Mouse (Mus musculus): ENCODE measurements around the gene Ppp1r3e. TPM values are rescaled to one million over a fixed set of nuclear protein-coding genes. Genes with fewer than 3 reads are reported as not detected.

The Ppp1r3e gene
- polyA plus RNA-seq (2017; shearing (Covaris generic)), result 1 to 10 TPM in 1 of 2 experiments, not detected in 1; 1.1 TPM

DNA sequence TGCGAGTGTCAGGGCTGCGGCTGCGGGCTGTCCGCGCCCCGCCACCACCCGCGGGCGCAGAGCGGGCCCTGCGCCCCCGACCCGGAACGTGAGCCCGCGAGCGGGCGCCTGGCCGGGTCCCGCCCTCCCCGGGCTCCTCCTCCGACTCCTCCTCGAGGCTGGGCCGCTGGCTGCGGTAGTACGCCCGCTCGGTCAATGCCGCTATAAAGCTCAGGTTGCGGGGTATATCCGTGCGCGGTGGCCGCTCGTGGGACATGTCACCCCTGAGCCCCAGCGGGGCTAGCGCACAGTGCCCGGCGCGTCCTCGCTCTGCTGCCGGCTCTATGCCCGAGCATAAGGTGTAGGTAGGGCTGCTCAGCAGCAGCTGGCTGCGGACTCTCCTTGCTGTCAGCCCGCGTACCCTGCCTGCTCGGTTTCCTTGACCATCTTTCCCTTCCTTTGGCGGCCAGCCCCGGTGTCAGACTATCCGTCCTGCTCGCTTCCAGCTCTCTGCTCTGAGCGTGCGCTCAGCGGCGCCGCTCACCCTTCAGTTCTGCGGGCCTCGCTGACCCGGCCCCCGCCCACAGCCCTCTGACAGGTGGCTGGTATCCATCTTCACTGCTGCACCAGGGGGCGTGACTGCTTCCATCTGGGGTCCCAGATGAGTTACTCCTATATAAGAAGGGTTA is at the start of gene Ppp1r3e:
Ppp1r3e (minus strand) TSS at position 503 of the 668 bp plus-strand sequence.
- peak; percentile 63 for ATAC-seq

DNA sequence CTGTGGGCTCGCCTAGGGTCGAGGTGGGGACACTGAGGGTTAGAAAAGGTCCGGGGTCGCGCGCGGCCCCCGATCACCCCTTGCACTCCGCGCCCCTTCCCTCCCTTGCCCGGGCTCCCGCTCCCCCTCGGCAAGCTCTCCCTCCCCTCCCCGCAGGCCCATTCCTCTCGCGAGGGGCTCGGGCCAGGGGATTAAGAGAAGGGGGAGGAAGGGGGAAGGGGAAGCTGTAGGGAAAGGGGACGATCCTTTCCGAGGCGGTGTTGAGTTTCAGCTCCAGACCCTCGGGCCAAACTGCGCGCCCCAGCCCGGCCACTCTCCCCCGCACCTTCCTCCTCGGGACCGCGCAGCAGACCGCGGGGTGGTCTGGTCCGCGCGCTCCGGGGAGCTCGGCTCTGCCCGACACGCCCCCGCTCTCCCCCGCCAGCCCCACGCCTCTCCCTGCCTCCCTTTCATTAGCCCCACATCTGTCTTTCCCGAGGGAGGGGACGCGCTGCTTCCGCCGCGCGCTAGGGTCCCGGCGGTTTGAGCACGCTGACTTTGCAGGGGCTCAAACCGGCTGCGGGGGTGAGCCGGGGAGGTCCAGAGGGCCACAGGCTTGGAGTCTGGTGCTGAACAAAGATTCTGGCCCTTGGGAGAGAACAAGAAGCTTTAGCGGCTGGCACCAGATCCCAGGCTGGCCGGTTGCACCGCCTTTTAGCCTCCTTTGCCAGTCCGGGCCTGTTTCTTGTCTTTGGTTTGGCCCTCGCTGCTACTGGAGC is 49.2 kb upstream of the Ppp1r3e start:
- ATAC-seq, result no peak

DNA sequence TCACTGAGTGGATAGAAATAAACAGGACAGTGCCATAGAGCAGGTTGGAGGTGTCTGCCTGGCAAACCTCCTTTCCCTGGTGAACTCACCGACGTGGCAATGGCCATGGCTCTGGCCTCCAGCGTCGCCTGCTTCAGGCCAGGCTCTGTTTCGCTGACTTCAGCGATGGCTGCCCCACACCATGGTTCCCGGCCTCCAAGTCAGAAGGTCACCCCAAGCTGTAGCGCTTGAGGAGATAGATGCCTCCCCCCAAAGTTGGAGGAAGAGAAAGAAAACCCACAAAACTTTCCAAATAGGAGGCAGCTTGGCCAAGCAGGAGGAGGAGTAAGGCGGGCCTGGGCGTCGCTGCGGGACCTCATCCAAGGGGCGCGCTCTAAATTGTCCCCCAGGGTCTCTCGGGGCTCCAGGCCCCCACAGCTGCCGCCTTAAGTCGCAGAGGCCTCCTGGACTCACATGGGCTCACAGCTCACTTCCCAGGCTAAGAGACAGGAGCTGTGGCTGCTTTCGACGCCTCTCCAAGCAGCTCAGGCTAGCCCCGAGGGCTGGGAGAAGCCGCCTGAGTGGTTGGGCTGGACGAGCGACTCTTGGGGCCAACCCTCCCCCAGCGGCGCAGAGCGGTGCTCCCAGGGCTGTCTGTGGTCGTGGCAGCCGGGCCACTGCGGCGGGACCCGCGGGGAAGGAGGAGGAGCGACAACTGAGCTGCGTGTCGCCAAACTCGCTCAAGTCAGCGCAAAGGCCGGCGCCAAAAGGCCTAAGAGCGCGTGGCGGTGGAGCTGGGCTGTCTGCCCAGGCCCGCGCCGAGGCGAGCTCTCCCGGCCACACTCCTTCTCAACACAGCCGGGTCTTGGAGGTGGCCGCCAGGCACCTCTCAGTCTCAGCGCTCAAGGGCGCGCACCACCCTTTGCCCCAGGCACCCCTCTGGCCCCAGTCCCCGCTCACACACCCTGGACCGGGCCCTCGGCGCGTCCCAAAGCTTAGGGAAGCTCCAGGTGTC is 48.3 kb upstream of the Ppp1r3e start, which contains the start of gene Efs:
Efs (minus strand) TSS at position 778 of the 994 bp plus-strand sequence.
- no peak for ATAC-seq

DNA sequence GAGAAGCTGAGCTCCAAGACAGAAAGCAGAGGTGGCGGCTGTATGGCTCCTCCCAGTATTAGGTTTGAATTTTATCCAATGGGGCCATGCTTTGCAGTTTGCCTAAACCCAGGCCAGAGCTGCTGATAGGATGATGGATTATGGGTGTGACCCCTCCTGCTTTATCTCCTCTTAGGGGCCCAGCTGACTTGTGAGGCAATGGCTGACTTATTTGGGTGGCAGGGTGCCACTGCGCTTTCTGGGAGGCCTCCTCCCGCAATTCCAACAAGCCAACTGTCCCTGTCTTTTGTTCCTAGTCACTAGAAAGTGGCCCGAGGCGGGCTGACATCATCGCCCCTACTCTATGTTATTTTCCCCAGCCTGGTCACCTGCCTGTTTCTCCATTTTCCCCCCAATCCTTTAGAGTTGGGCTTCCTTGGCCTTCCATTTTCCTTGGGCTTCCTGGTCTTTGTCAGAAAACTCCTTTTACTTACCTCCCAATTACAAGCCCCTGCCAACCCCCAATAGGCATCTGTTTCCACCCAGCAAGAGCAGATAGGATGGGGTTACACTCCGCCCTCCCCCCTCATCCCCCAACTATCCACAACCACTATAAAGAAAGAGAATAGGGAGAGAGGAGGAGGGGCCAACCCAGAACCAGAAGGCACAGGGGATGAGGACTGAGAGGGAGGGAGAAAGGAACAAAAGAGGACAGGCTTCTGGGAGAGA is 47.4 kb upstream of the Ppp1r3e start:
- no peak for ATAC-seq

DNA sequence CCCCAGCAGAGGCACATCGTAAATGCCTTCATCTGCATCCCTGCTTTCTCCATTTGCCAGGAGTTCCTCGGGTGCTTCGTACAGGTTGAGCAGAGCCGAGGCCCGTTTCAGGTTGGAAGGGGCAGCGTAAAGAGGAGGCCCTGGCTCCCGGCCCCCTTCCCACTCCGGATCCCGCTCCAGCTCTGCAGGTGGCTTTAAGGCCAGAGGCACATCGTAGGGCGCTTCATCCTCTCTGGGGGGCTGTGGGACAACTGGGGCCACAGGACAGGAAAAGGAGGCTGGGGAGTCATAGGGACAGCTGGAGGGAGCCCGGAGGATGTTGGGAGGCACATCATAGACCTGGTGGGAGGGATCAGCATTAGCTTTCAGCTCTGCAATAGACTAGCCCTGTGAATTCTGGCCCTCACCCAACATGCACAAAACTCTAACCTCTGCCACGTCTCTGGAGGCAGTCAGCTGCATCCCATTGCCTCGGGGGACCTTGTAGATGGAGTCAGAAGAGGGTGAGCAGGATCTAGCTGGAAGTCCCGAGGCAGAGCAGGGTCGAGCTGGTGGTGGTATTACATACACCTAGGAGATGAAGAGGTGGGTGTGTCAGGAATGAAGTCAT is 42.8 kb upstream of the Ppp1r3e start:
- ATAC-seq, result no peak

DNA sequence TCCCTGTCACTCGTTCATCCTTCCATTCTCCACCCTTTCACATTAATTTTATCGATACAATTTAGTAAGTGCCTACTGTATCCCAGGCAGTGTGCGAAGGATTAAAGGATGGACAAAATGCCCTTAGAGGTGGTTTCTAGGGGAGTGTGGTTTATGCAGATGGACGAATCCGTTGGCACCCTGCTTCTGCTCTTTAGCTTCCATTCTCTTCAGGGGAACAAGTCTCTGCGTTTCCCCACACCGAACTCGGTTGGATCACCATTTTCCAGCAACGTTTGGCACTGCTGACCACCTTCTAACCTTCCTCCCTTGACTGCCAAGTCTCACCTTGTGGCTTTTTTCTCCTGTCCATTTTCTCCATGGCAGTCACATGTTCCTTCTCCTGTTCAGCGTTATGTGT is 36.0 kb upstream of the Ppp1r3e start:
- peak; percentile 14 for ATAC-seq

DNA sequence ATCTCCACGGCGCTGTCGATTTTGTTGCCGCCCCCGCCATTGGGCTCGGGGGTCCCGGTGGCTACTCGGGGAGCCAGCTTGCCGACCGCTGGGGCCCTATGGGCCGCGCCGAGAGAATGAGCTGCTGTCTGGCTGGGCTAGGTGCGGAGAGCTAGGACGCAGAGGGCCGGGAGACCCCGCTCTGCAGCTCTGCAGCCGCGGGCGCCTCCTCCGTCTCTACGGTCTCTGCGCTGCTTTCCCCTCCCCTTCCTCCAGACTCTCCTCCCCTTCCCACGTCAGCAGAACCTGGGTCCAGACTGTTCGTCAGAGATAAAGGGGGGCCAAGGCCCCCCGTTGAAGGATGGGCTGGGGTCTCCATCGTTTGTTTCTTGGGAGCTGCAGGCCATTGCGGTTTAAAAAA is 35.5 kb upstream of the Ppp1r3e start, which contains the start of gene Slc22a17:
Slc22a17 (minus strand) TSS at position 247 of the 400 bp plus-strand sequence.
- ATAC-seq, result peak; percentile 89

DNA sequence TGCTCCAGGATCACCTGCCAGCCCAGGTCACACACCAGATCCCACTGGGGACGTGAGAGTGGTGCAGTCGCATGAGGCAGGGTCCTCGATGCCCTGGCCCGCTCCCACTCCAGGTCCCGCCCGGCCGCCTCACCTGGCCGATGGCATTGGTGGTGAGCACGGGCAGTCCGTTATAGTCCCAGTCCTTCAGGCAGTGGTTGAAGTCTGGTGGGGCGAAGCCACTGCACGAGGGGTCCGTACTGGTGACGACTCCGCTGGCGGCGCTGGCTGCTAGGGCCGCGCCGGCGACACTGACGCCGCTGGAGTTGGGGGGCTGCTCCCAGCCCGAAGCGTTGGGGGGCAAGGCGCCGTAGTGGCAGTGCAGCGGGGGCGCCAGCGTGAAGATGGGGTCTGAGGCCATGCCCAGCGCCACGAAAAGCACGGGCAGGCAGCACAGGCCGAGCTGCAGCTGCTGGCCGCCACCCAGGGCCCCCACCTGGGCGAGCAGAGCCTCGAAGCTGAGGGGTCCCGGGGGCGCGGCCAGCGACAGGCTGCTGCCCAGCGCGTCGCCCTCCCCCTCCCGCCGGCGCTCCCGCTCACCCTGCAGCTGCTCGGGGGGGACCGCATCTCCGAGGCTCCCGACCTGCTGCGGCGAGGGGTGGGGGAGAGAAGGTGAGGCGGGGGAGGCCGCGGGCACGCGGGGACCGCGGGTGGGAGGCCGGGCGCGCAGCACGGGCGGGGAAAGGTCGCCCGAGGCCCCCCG is 34.9 kb upstream of the Ppp1r3e start:
- no peak for ATAC-seq

DNA sequence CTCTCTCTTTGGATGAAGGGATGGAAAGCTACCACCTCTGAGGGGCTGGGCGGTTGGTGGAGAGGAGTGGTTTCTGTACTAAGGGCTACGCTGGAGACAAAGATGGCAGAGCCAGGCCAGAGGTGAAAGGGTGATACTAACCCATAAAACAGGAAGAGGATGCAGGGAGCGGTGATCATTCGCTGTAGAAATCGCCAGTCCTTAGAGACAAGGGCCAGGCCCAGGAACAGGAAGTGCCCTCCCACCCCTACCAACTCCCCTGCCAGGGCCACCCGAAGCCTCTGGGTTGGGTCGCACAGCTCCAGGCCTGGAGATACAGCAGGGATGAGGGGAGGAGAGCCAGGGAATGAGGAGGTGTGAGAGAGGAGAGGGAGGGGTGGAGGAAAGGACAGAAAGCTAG is 31.3 kb upstream of the Ppp1r3e start:
- no peak for ATAC-seq

DNA sequence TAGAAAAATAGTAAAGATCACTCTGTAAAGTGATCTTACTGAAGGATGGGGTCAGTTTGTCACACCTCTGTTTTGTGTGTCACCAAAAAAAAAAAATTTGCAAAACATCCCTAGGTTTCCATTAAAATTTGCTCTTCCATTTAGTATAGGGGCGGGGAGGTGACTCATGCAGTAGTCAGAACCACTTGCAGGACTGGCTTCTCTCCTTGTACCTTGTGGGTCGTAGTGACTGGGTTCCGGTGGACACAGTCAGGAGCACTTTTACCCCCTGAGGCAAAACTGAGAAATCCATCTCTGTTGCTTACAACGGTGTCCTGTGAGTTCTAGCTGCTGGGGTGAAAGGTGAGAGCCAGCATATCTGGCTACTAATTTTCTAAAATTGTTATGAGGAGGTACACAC is 26.3 kb upstream of the Ppp1r3e start:
- ATAC-seq, result no peak

DNA sequence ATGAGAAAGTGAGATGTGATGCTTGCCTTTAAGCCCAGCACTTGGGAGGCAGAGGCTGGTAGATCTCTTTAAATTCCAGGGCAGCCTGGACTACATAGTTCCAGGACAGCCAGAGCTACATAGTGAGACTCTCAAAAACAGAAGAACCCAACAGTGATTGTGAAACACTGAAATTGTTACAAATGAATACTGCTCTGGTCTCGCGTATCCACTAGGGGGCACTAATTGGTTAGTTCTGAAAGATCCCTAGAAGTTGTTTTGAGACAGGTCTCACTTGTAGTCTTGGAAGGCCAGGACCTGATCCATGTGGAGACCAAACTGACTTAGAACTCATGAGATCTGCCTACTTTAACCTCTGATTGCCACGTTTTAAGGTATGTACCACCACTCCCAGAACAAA is 23.0 kb upstream of the Ppp1r3e start:
- peak; percentile 85 for ATAC-seq

DNA sequence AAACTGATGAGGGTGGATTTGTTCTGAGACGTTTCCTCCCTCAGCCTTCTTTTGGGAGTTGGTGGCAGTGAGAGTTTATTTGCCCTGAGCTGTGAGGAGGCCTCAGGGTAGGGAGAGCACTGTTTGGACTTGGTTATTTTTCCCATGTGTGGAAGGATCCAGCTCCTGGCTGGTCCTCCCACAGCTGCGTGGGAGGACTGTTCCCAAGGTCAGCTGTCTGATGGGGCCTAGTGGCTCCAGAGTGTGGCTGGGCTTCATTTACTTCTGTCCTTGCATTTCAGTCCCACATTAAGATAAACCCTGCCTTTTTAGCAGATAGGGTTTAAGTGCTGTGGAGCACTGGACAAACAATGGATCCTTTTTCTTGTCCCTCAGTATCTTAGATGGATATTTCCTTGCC is 20.1 kb upstream of the Ppp1r3e start:
- no peak for ATAC-seq

DNA sequence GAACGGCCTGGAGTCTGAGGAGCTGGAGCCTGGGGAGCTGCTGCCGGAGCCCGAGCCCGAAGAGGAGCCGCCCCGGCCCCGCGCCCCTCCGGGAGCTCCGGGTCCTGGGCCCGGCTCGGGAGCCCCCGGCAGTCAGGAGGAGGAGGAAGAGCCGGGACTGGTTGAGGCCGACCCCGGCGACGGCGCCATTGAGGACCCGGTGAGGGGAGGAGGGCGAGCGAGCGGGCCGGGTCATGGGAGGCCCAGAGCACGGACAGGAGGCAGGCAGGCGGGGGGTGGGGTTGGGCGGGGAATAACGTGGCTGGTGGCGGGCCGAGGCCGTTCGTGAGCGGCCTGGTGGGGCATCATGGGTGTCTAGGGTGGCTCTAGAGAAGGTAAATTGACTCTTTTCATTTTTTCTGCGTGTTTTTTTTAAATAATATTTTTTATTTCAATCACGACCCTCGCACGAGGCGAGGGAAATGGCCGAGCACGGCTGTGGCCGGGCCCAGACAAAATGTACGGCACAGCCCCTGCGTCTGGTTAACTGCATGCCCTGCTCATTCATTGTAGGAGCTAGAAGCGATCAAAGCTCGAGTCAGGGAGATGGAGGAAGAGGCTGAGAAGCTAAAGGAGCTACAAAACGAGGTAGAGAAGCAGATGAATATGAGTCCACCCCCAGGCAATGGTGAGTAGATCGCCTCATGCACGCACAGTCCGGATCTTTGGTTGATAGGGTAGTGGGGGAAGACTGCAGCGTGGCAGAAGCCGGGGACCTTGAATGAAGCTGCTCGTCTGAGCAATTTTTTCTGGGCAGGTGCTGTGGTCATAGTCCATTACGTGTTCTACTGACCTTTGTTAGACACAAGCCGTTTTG is 17.2 kb upstream of the Ppp1r3e start:
- no peak for ATAC-seq

DNA sequence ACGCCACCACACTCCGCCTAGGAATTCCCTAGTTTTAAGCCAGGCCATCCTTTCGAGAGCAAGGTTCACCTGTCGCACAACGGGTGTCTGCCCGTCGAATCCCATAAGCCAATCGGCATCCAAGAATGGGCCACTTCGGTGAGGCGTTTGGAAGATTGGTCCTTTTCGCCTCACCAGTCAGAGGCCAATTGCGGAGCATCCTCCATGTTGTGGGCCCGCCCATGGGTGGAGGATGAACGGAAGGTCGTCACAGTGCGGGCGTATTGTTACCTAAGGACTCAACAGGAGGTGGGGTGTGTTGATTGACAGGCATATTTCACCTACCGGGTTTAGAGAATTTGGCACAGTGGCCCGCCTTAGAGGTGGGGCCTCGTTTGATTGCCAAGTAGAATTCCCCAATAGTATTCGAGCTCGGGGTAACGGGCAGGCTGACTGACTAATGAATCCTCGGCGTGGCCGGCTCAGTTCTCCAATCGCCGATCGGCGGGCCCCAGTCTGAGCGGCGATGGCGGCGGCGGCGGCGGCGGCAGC is 16.4 kb upstream of the Ppp1r3e start:
- peak; percentile 97 for ATAC-seq

DNA sequence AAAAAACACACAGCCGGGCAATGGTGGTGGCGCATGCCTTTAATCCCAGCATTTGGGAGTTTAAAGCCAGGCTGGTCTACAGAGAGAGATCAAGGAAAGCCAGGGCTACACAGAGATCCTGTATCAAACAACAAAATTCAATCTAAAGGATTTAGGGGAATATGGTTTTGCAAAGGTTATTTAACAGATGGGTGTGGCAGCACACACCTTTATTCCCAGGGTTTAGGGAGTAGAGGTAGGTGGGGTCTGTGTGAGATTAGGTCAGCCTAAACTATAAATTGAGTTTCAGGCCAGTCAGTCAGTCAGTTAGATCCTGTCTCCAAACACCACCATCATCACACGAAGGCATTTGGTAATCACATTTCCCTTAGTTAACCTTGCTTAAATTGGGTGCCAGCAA is 14.8 kb upstream of the Ppp1r3e start, which contains the start of gene Pabpn1:
Pabpn1 (plus strand) TSS at position 301 of the 400 bp plus-strand sequence.
- no peak for ATAC-seq

DNA sequence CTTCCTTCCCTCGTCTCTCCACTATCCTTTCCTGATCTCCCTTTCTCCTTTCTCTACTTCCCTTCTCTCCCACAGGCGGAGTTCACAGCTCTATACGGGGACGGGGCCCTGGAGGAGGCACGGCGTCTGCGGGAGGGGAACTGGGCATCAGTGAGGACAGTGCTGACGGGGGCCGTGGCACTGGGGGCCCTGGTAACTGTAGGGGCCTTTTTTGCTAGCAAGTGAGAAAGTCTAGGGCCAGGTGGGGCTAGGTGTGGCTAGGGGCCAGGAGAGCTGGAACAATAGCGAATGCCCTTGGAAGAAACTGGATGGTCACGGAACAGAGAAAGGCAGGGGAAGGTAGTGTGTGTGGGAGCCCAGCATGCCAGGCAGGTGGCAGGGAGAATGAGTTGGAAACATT is 8.0 kb upstream of the Ppp1r3e start:
- no peak for ATAC-seq

DNA sequence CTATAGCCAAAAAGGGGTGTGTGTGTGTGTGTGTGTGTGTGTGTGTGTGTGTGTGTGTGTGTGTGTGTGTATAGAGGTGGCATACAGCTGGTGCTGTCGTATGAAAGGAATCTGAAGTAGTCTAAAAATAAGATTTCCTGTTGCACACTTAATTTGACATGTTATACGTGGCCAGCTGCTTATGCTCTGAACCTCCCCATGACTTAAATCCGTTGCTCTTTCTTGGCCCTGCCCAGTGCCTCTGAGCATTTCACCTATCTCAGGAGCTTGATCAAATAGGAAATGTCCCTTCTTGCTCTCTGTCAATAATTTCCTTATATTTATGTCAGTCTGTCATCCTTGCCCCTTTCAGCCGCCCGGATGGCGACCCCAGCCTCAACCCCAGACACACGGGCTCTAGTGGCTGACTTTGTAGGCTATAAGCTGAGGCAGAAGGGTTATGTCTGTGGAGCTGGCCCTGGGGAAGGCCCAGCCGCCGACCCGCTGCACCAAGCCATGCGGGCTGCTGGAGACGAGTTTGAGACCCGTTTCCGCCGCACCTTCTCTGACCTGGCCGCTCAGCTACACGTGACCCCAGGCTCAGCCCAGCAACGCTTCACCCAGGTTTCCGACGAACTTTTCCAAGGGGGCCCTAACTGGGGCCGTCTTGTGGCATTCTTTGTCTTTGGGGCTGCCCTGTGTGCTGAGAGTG is 6.8 kb upstream of the Ppp1r3e start:
- peak; percentile 63 for ATAC-seq

DNA sequence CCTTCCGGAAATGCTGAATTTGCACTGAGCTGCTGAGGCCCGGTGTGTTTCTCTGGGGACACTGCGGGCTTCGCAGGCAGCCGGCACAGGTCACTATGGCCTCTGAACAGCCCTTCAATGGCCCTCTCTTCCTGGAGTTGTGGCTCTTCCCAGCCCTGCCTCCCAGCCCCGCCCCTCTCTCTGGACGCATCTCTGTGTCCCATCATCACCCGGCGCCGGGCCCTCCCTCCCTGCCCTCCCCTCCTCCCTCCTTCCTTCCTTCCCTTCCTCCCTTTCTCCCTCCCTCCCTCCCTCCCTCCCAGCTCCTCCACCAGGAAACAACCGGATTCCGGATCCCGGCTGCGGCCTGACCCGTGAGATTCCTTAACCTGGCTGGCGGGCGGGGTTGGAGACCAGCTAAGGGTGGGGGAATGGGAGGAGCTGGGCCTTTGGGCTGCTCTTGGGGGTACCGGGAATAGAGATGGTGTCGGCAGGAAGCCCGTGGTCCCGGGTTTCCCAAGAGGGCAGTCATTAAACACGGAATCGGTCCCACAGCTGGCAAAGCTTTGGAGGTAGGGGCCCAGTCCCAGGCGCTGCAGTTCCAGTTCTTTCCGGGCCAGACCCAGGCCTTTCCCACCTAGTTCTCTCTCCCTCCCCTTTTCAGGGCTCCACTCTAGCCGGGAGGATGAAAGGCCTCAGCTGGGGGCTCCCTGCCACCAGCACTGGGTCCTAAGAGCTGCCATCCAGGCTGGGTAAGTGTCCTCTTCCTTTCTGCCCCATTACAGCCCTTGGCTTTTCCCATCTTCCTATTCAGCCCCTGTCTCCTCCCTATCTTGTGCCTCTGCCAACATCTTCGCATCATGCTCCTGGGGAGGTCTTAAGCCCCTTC is 6.0 kb upstream of the Ppp1r3e start, which contains the start of the genes Bcl2l2 and Gm20521:
Bcl2l2 (plus strand) TSS at position 224 of the 868 bp plus-strand sequence.
Gm20521 (plus strand) TSS at position 288 of the 868 bp plus-strand sequence.
- peak; percentile 54 for ATAC-seq
